ENCODE assay signal across 9 mouse cellular contexts in the genomic region with DNA sequence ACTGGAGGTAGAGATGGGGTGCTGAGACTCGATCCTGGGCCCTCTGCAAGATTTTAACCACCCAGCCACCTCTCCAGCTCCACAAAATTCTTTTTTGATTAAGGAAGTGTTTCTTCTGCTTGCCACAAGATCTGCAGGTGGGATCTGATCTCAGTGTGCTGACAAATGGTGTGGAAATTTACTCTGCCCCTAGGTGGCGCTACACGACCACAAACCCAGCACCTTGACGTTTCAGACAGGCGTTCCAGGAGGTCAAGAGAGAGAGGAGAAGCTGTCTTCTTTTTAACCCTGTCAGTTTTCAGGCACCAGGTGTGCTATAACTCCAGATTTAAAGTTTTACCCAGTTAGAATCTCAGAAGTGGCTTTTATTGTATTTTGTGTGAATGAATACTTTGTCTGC. TPM values are rescaled to one million over a fixed set of nuclear protein-coding genes. Genes with fewer than 3 reads are reported as not detected.
DNase-seq lines count a peak whose midpoint lies in the region; ATAC-seq and TF ChIP-seq lines count a peak whose summit lies in the region.
"Had no signal": no experiment of that assay in that cellular context is flagged by ENCODE, and none has a peak within 500 bp of the region (broad histone marks: within the 10 kb centered on the region; RNA-seq: fewer than 3 reads in every experiment).

No protein-coding gene starts in this region.

- H3K4me1 ChIP-seq in liver, postnatal 0 days (ENCODE audit: insufficient read depth): peaks cover 8% of the 10 kb centered on the region

- H3K9ac ChIP-seq in liver, postnatal 0 days (replicated peaks): no peak overlapping the region
- H3K9ac ChIP-seq: heart, embryonic 15.5 days had no signal

- no peak overlapping the region for H3K4me3 ChIP-seq in liver, postnatal 0 days (ENCODE audit: low read depth, low read length)
- H3K4me3 ChIP-seq: heart, embryonic 15.5 days had no signal

- TF ChIP-seq CTCF in liver, postnatal 0 days (IDR thresholded peaks at IDR 0.05; ENCODE audit: low read depth): peak; percentile 92

- ATAC-seq in erythroblast, adult 5-6 weeks (replicated peaks; ENCODE audit: low FRiP score, poor library complexity, severe bottlenecking): peak; percentile 54
- ATAC-seq in liver, postnatal 0 days: no peak
- no peak for ATAC-seq in inflammation-experienced regulatory T-cells, adult 6 months

- WGBS in liver, postnatal 0 days (ENCODE audit: insufficient replicate concordance): under 1% methylated on average over 5 of the region's 5 CpGs

- peak; percentile 61 for DNase-seq in ovary, postnatal 10 days (ENCODE audit: low spot score)
- no peak for DNase-seq in ovary, adult 18-20 months (ENCODE audit: low spot score)
- DNase-seq in adrenal gland, postnatal 4 days (ENCODE audit: low spot score in 2 of 2): peak; percentile 54 to 69
- peak; percentile 87 for DNase-seq in kidney, postnatal 14 days
- DNase-seq in liver, postnatal 0 days: peak; percentile 87
- peak; percentile 82 to 87 for DNase-seq in right cerebral cortex, postnatal 10 days (ENCODE audit: low spot score in 2 of 2)

- no peak overlapping the region for H3K27ac ChIP-seq in liver, postnatal 0 days (ENCODE audit: low read depth)
- H3K27ac ChIP-seq: heart, embryonic 15.5 days had no signal

- no peaks in the 10 kb centered on the region for H3K36me3 ChIP-seq in liver, postnatal 0 days (replicated peaks; ENCODE audit: insufficient read depth, low read length)
- H3K36me3 ChIP-seq: heart, embryonic 15.5 days had no signal

- H3K9me3 ChIP-seq in liver, postnatal 0 days (ENCODE audit: low read length): no peaks in the 10 kb centered on the region
- H3K9me3 ChIP-seq: heart, embryonic 15.5 days had no signal

- TF ChIP-seq EP300 in liver, postnatal 0 days (IDR thresholded peaks at IDR 0.05; ENCODE audit: low read depth): no peak

- H3K4me2 ChIP-seq in liver, postnatal 0 days (ENCODE audit: low read depth, low read length): no peak overlapping the region
- H3K4me2 ChIP-seq: heart, embryonic 15.5 days had no signal

- H3K27me3 ChIP-seq in liver, postnatal 0 days (ENCODE audit: insufficient read depth, low read length): no peaks in the 10 kb centered on the region

RNA-seq across cellular contexts. Expression of a gene that starts 4.9 kb away (rescaled TPM):
- 10 to 100 TPM; 39.1 to 44.4 TPM for total RNA-seq in adrenal gland, postnatal 4 days (2021)
- total RNA-seq in erythroblast, adult 5-6 weeks (2015; ENCODE audit: low replicate concordance): 15.3 and 19.4 TPM in 2 replicates
- 5.2 and 9.7 TPM in 2 replicates for total RNA-seq in erythroblast, adult 5-6 weeks (2017; ENCODE audit: low replicate concordance)
- 10.7 and 12.0 TPM in 2 replicates for polyA plus RNA-seq in liver, postnatal 0 days (2015; fragmentation: Nextera tagmentation; extraction: Ambion mirVana)
- polyA plus RNA-seq in inflammation-experienced regulatory T-cells, adult 6 months (2017; shearing (Covaris generic)): 100 to 1,000 TPM; 124 to 249 (median 126) TPM

RNA-seq across cellular contexts. Expression of a gene that starts 14.4 kb away (rescaled TPM):
- total RNA-seq in adrenal gland, postnatal 4 days (2021): not detected
- total RNA-seq in erythroblast, adult 5-6 weeks (2015; ENCODE audit: low replicate concordance): not detected in 2 replicates
- total RNA-seq in erythroblast, adult 5-6 weeks (2017; ENCODE audit: low replicate concordance): not detected in 2 replicates
- polyA plus RNA-seq in liver, postnatal 0 days (2015; fragmentation: Nextera tagmentation; extraction: Ambion mirVana): not detected in 2 replicates
- not detected for polyA plus RNA-seq in inflammation-experienced regulatory T-cells, adult 6 months (2017; shearing (Covaris generic))

RNA-seq across cellular contexts. Expression of a gene that starts 20.9 kb away (rescaled TPM):
- 1 to 10 TPM; 1.0 to 5.1 TPM for total RNA-seq in adrenal gland, postnatal 4 days (2021)
- not detected in 2 replicates for total RNA-seq in erythroblast, adult 5-6 weeks (2015; ENCODE audit: low replicate concordance)
- 0.34 and 0.42 TPM in 2 replicates for total RNA-seq in erythroblast, adult 5-6 weeks (2017; ENCODE audit: low replicate concordance)
- polyA plus RNA-seq in liver, postnatal 0 days (2015; fragmentation: Nextera tagmentation; extraction: Ambion mirVana): 1.8 and 2.2 TPM in 2 replicates
- polyA plus RNA-seq in inflammation-experienced regulatory T-cells, adult 6 months (2017; shearing (Covaris generic)): 10 to 100 TPM in 1 of 3 experiments, 1 to 10 TPM in 2; 6.0 to 13.1 (median 9.7) TPM

RNA-seq across cellular contexts. Expression of a gene that starts 57.3 kb away (rescaled TPM):
- total RNA-seq in adrenal gland, postnatal 4 days (2021): 1 to 10 TPM; 1.2 to 1.4 TPM
- total RNA-seq in erythroblast, adult 5-6 weeks (2015; ENCODE audit: low replicate concordance): not detected in 2 replicates
- total RNA-seq in erythroblast, adult 5-6 weeks (2017; ENCODE audit: low replicate concordance): not detected in 2 replicates
- polyA plus RNA-seq in liver, postnatal 0 days (2015; fragmentation: Nextera tagmentation; extraction: Ambion mirVana): 0.15 TPM in 1 of 2 replicates, not detected in the other
- 100 to 1,000 TPM; 125 to 133 (median 127) TPM for polyA plus RNA-seq in inflammation-experienced regulatory T-cells, adult 6 months (2017; shearing (Covaris generic))
